Mouse (Mus musculus): Measurements from ENCODE around the gene L3mbtl2. TPM values are rescaled to one million over a fixed set of nuclear protein-coding genes. Genes with fewer than 3 reads are reported as not detected.
A peak's percentile ranks its signal among the peaks of the same experiment; 100 is the strongest.
"Not testable (repeated sequence)": the region's sequence is repeated elsewhere in the genome, so short reads cannot be mapped to it uniquely, and the experiment has no call there.

Gene L3mbtl2
- polyA plus RNA-seq, 1 experiment from 2014 or later, result 12.9 TPM

DNA sequence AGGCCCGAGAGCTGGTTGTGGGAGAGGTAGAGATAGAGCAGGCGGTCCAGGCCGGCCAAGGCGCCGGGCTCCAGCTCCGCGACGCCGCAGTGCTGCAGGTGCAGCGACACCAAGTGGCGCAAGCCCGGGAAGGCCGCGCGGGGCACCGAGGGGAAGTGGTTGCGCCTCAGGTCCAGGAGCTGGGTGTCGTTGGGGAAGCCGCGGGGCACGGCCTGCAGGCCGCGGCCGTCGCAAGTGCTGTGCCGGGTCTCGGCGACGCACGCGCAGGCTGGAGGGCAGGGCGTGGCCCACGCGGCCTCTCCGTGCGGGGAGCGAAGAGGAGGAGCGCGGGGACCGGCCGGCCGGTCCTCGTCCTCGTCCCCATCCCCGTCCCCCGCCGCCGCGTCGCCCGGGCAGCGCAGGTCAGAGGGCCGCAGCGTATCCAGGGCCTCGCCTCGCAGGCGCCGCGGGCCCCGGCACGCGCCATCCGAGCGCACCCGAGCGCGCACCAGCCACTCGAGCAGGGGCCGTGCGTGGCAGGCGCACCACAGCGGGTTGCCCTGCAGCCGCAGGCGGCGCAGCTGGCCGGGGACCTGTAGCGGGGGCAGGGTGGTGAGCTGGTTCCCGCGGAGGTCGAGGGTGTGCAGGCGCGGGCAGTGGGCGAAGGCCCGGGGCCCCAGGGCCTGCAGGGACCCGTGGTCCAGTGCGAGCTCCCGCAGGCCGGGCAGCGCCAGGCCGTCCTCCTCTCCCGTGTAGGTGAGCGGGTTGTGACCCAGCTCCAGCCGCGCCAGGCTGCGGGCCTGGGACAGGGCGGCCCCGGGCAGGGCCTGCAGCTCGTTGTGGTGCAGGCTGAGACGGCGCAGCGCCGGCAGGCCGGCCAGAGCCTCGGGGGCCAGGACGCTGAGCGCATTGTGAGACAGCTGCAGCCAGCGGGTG lies 30.5 kb downstream of the L3mbtl2 start:
- Histone ChIP-seq H3K9me3 (replicated peaks) (no peaks in the 10 kb centered on the region), H3K9ac (peak overlapping the region; percentile 67), H3K36me3 (no peaks in the 10 kb centered on the region), H3K4me1 (replicated peaks) (peaks cover 18% of the 10 kb centered on the region), H3K4me2 (peak overlapping the region; percentile 99), H3K4me3 (peak overlapping the region; percentile 65), H3K27me3 (peaks cover 56% of the 10 kb centered on the region), H3K27ac (no peak overlapping the region)
- ATAC-seq (replicated peaks; ENCODE audit: insufficient number of reproducible peaks, insufficient read depth, low FRiP score, low read depth), result peak; percentile 85
- under 1% methylated on average over 81 of the region's 107 CpGs for WGBS

DNA sequence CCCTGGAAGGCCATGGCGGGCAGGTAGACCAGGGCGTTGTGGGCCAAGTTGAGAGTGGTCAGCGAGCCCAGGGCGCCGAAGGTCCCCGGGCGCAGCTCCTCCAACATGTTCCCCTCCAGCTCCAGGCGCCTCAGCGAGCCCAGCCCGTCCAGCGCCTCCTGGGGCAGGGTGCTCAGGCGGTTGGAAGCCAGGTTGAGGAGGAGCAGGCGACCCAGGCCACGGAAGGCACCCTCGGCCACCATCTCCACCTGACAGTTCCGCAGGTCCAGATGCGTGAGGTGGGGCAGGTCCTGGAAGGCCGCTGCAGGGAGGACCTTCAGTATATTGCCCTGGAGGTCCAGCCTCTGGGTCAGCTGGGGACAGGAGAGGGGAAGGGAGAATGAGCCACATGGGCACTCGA lies 31.2 kb downstream of the L3mbtl2 start:
- Histone ChIP-seq H3K9ac (peak overlapping the region; percentile 67), H3K36me3 (no peaks in the 10 kb centered on the region), H3K4me3 (peak overlapping the region; percentile 65), H3K27me3 (peaks cover 56% of the 10 kb centered on the region), H3K27ac (no peak overlapping the region), H3K4me1 (replicated peaks) (peaks cover 18% of the 10 kb centered on the region), H3K4me2 (peak overlapping the region; percentile 99), H3K9me3 (replicated peaks) (no peaks in the 10 kb centered on the region)
- ATAC-seq (replicated peaks; ENCODE audit: insufficient number of reproducible peaks, insufficient read depth, low FRiP score, low read depth), result no peak
- 27% methylated on average over 19 of the region's 19 CpGs for WGBS

DNA sequence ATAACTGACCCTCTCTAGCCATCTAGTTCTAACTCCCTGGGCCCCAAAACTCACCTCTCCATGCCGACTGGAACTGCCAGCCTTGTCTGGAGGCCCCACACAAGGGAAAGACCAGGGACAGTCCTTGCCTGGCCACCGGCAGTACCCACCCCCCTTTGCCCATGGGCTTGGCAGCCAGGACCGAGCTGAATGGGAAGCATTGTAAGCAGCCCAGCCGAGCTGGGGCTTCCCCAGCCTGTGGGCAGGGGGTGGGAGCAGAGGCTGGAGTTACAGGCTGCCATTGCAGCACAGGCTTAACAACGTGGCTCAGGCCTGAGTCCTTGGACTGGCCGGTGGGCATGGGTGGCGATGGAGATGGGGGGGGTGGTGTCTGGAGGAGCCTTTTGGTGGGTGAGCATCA lies 33.5 kb downstream of the L3mbtl2 start, which contains the start of gene Chadl:
Gene Chadl, minus strand, starts transcription at position 113 of the 400 bp plus-strand sequence.
- Histone ChIP-seq H3K4me1 (replicated peaks) (peaks cover 18% of the 10 kb centered on the region), H3K27me3 (peaks cover 49% of the 10 kb centered on the region), H3K4me3 (no peak within 1 kb of the TSS), H3K27ac (no peak within 1 kb of the TSS), H3K4me2 (no peak within 1 kb of the TSS), H3K9me3 (replicated peaks) (no peaks in the 10 kb centered on the region), H3K36me3 (no peaks in the 10 kb centered on the region), H3K9ac (no peak within 1 kb of the TSS)
- 67% methylated on average over 7 of the region's 7 CpGs for WGBS
- no peak for ATAC-seq (replicated peaks; ENCODE audit: insufficient number of reproducible peaks, insufficient read depth, low FRiP score, low read depth)

DNA sequence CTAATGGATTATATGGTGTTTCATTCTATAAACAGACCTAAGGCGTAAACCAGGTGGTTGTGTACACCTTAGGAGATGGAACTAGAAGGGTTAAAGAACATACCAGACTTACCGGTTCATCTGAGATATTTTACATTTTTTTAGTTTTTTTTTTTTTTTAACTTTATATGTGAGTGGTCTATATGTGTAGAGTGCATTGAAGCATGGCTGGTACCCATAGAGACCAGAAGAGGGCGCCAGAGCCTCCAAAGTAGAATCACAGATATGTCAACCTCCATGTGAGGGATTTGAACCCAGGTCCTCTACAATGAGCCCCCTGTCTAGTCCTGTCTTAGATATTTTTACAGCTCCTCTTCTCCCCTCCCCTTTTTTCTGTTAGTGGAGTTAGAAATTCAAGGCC lies 34.2 kb downstream of the L3mbtl2 start:
- Histone ChIP-seq H3K4me3 (no peak overlapping the region), H3K9me3 (replicated peaks) (no peaks in the 10 kb centered on the region), H3K27me3 (peaks cover 42% of the 10 kb centered on the region), H3K4me2 (no peak overlapping the region), H3K27ac (no peak overlapping the region), H3K9ac (no peak overlapping the region), H3K36me3 (no peaks in the 10 kb centered on the region), H3K4me1 (replicated peaks) (peaks cover 18% of the 10 kb centered on the region)
- no peak for ATAC-seq (replicated peaks; ENCODE audit: insufficient number of reproducible peaks, insufficient read depth, low FRiP score, low read depth)
- WGBS, result 45% methylated on average over 3 of the region's 3 CpGs

DNA sequence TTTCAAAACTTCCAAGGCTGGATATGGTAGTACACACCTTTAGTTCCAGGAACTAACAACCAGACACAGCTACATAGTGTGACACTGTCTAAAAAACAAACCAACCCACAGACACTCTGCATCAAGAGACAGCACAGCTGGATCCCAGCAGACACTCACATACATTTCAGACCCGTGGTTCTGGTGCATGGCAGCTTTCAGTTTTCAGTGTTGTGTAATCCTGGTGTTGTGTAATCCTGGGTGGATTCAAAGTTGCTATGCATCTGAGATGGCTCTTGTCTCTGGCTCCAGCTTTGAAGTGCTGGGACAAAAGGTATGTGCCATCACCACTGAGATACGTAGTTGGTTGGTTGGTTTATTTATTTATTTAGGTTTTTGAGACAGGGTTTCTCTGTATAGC lies 34.8 kb downstream of the L3mbtl2 start:
- ATAC-seq (replicated peaks; ENCODE audit: insufficient number of reproducible peaks, insufficient read depth, low FRiP score, low read depth), result no peak
- Histone ChIP-seq H3K4me2 (no peak overlapping the region), H3K9me3 (replicated peaks) (no peaks in the 10 kb centered on the region), H3K27ac (no peak overlapping the region), H3K36me3 (no peaks in the 10 kb centered on the region; the same call in 1 of the 2 replicates), H3K9ac (no peak overlapping the region), H3K27me3 (peaks cover 35% of the 10 kb centered on the region), H3K4me1 (replicated peaks) (peaks cover 14% of the 10 kb centered on the region), H3K4me3 (no peak overlapping the region)
- WGBS, result 65% methylated on average over 2 of the region's 2 CpGs

DNA sequence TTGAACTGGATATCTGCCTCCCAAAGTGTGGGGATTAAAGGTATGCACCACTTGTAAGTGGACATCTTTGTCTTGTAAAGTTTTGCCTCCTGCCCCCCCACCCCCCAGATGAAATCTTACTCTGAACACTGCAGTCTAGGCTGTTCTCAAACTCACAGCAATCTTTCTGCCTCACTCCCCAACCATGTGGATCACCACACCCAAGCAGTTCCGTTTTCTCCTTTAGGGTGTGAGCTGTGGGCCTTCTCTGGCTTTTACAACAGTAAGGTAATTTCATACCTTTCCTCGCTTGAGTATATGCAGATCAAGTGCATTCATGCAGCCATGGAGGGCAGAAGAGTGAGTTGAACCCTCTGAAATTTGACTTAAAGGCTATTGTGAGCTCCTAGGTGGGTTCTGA lies 36.5 kb downstream of the L3mbtl2 start:
- peaks cover 23% of the 10 kb centered on the region for H3K27me3 ChIP-seq
- no peaks in the 10 kb centered on the region for H3K4me1 ChIP-seq (replicated peaks)
- H3K36me3 ChIP-seq, result peaks cover 14% of the 10 kb centered on the region
- H3K27ac ChIP-seq, result no peak overlapping the region
- no peak for ATAC-seq (replicated peaks; ENCODE audit: insufficient number of reproducible peaks, insufficient read depth, low FRiP score, low read depth)
- no peaks in the 10 kb centered on the region for H3K9me3 ChIP-seq (replicated peaks)
- H3K9ac ChIP-seq, result no peak overlapping the region
- no peak overlapping the region for H3K4me3 ChIP-seq
- 63% methylated on average over 2 of the region's 2 CpGs for WGBS
- H3K4me2 ChIP-seq, result no peak overlapping the region

DNA sequence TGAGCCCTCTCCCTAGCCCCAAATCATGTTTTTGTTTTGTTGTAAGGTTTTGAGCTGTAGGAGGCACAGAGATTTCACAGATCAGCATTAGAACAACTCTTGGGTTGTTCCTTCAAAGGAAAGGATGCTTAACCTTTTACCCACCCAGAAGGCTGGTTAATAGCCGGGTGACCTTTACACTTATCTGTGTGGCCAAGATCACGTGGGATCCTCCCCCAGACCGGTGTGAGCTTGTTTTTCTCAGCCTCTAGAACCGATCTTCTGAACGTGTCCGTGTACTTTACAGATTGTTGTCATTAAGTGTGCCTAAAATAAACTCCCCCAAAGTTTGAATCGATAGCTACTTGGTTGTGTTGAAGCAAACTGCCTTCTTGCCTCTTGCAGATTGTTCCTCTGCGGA lies 36.9 kb downstream of the L3mbtl2 start:
- WGBS, result 51% methylated on average over 8 of the region's 8 CpGs
- ATAC-seq (replicated peaks; ENCODE audit: insufficient number of reproducible peaks, insufficient read depth, low FRiP score, low read depth), result no peak
- peaks cover 19% of the 10 kb centered on the region for H3K27me3 ChIP-seq

DNA sequence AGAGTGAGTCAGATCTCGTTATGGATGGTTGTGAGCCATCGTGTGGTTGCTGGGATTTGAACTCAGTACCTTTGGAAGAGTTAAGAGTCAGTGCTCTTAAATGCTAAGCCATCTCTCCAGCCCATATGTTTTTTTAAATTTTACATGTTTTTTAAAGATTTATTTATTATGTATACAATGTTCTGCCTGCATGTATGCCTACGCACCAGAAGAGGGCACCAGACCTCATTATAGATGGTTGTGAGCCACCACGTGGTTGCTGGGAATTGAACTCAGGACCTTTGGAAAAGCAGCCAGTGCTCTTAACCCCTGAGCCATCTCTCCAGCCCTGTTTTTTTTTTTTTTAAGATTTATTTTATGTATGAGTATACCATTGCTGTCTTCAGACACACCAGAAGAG lies 37.7 kb downstream of the L3mbtl2 start:
- not testable (repeated sequence) for H3K9ac ChIP-seq; H3K4me2 ChIP-seq; H3K4me1 ChIP-seq (replicated peaks); ATAC-seq (replicated peaks; ENCODE audit: insufficient number of reproducible peaks, insufficient read depth, low FRiP score, low read depth); H3K9me3 ChIP-seq (replicated peaks); H3K4me3 ChIP-seq; H3K27ac ChIP-seq
- WGBS, result 76% methylated on average over 4 of the region's 4 CpGs
- Histone ChIP-seq H3K27me3 (peaks cover 11% of the 10 kb centered on the region), H3K36me3 (peaks cover 26% of the 10 kb centered on the region)

More for the DNA sequence above, 36.9 kb downstream of the L3mbtl2 start:
- no peak overlapping the region for H3K27ac ChIP-seq
- H3K9ac ChIP-seq, result no peak overlapping the region
- H3K4me1 ChIP-seq (replicated peaks), result no peaks in the 10 kb centered on the region
- H3K4me3 ChIP-seq, result no peak overlapping the region
- H3K36me3 ChIP-seq, result peaks cover 19% of the 10 kb centered on the region
- no peaks in the 10 kb centered on the region for H3K9me3 ChIP-seq (replicated peaks)
- no peak overlapping the region for H3K4me2 ChIP-seq

DNA sequence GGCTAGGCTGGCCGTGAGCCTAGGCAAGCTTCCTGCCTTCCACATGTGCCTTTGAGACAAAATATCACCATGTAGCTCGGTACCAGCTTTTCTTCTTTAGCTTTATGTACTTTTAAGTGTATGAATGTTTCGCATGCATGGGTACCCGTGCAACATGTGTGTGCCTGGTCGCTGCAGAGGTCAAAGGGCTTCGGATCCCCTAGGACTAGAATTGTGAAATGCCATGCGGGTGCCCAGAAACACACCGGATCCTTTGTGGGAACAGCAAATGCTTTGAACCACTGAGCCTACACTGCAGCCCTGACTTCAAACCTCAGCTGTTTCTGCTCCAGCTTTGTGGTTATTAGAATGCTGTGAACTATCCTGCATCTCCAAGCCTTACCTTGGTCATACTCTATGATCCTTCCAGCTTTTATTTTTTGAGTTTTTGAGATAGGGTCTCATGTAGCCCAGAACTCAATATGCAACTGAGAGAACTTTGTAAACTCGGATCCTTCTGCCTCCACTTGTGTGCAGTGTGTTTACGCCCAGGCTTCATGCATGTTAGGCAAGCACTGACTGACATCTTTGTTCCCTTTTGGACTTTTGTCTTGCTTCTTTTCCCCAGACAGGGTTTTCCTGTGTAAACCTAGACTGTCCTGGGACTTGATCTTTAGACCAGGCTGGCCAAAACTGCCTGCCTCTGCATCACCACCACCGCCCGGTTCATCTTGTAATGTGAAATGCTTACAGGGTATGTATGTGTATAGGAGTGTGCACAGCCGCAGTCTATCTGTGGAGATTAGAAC lies 38.8 kb downstream of the L3mbtl2 start:
- no peak for ATAC-seq (replicated peaks; ENCODE audit: insufficient number of reproducible peaks, insufficient read depth, low FRiP score, low read depth)

DNA sequence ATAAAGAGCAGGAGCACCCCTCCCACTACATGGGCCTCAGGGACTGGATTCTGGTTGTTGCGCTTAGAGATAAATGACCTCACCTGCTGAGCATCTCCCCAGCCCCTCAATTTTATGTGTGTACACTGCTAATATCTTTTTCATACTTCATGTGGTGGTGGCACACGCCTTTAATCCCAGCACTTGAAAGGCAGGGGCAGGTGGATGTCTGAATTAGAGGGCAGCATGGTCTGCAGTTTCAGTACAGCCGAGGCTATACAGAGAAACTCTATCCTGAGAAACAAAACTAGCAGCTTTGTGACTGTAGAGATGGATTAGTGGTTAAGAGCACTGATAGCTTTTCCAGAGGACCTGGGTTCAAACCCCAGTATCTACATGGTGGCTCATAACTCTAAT lies 39.4 kb downstream of the L3mbtl2 start:
- no peak for ATAC-seq (replicated peaks; ENCODE audit: insufficient number of reproducible peaks, insufficient read depth, low FRiP score, low read depth)
- WGBS, result 71% methylated on average over 3 of the region's 3 CpGs
- Histone ChIP-seq H3K36me3 (peaks cover 40% of the 10 kb centered on the region), H3K9me3 (replicated peaks) (no peaks in the 10 kb centered on the region), H3K4me1 (replicated peaks) (no peaks in the 10 kb centered on the region), H3K4me2 (no peak overlapping the region), H3K9ac (no peak overlapping the region), H3K27me3 (no peaks in the 10 kb centered on the region), H3K4me3 (no peak overlapping the region), H3K27ac (no peak overlapping the region)

More for the DNA sequence above, 38.8 kb downstream of the L3mbtl2 start:
- Histone ChIP-seq H3K27ac (no peak overlapping the region), H3K27me3 (no peaks in the 10 kb centered on the region), H3K9me3 (replicated peaks) (no peaks in the 10 kb centered on the region), H3K4me3 (no peak overlapping the region), H3K4me1 (replicated peaks) (no peaks in the 10 kb centered on the region), H3K4me2 (no peak overlapping the region), H3K36me3 (peaks cover 34% of the 10 kb centered on the region), H3K9ac (no peak overlapping the region)
- WGBS, result 90% methylated on average over 13 of the region's 13 CpGs

DNA sequence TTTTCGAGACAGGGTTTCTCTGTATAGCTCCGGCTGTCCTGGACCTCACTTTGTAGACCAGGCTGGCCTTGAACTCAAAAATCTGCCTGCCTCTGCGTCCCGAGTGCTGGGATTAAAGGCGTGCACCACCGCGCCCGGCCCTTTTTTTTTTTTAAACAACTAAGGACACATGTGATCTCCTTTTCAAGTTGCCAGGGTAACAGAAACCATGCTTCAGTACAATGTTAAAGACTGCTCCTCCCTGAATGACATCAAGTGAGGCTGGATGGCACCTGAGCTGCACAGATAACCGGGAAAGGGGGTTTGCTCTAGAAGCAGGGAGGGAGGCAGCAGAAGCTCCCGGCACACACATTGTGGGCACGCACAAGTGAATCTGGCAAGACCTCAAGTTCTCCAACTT lies 45.3 kb downstream of the L3mbtl2 start:
- no peak for ATAC-seq (replicated peaks; ENCODE audit: insufficient number of reproducible peaks, insufficient read depth, low FRiP score, low read depth)
- H3K4me2 ChIP-seq, result no peak overlapping the region
- no peak overlapping the region for H3K4me3 ChIP-seq
- WGBS, result 94% methylated on average over 11 of the region's 11 CpGs
- H3K9ac ChIP-seq, result no peak overlapping the region
- peaks cover 82% of the 10 kb centered on the region for H3K36me3 ChIP-seq
- H3K27ac ChIP-seq, result no peak overlapping the region
- H3K27me3 ChIP-seq, result no peaks in the 10 kb centered on the region
- H3K4me1 ChIP-seq (replicated peaks), result no peaks in the 10 kb centered on the region
- no peaks in the 10 kb centered on the region for H3K9me3 ChIP-seq (replicated peaks)
